Mouse (Mus musculus) megakaryocyte, embryonic 14.5 days (primary cell): ENCODE data around the gene Serpina9.

Experiments
- FLI1 ChIP-seq: IDR thresholded peaks from 2 replicates; pipeline ENCODE4 v1.6.1; 2012; ENCODE audit warnings: low read length, inconsistent platforms, mixed read lengths
- GATA1 ChIP-seq: IDR thresholded peaks from 3 replicates; pipeline ENCODE4 v1.6.1; 2012; ENCODE audit warnings: mixed read lengths, low read length, inconsistent platforms, borderline replicate concordance

GRCm38 (mm10) chr12:104033752-104034151 lies 20.2 kb upstream of the Serpina9 start:
- TF ChIP-seq GATA1 (no peak), FLI1 (no peak)
